Mouse (Mus musculus): ENCODE data around the gene Slc6a3.

The Slc6a3 gene

GRCm38 (mm10) chr13:73600217-73600616 lies 63.7 kb downstream of the Slc6a3 start:
- Histone ChIP-seq H3K4me3 (replicated peaks; ENCODE audit: low read length) (no peak overlapping the region), H3K36me3 (ENCODE audit: insufficient read depth, low read length) (peaks cover 3% of the 10 kb centered on the region), H3K9me3 (ENCODE audit: low read length) (no peaks in the 10 kb centered on the region), H3K4me1 (replicated peaks; ENCODE audit: low read depth, low read length) (peaks cover 19% of the 10 kb centered on the region), H3K27me3 (ENCODE audit: insufficient read depth, low read length) (peaks cover 20% of the 10 kb centered on the region)
- TF ChIP-seq NANOG (IDR thresholded peaks at IDR 0.05; ENCODE audit: borderline replicate concordance, low read length), result no peak
- TF ChIP-seq POU5F1 (IDR thresholded peaks at IDR 0.05; ENCODE audit: borderline replicate concordance, low read length), result no peak
- TF ChIP-seq CTCF (conservative IDR thresholded peaks at IDR 0.05; ENCODE audit: low read length), result no peak

GRCm38 (mm10) chr13:73603046-73603445 lies 66.5 kb downstream of the Slc6a3 start:
- Histone ChIP-seq H3K4me3 (replicated peaks; ENCODE audit: low read length) (peak overlapping the region; percentile 94), H3K9me3 (ENCODE audit: low read length) (no peaks in the 10 kb centered on the region), H3K27me3 (ENCODE audit: insufficient read depth, low read length) (0 out of 2 replicates have a peak, but pooled peaks cover 3% of the 10 kb centered on the region), H3K36me3 (ENCODE audit: insufficient read depth, low read length) (peaks cover 31% of the 10 kb centered on the region), H3K4me1 (replicated peaks; ENCODE audit: low read depth, low read length) (peaks cover 23% of the 10 kb centered on the region)
- TF ChIP-seq POU5F1 (IDR thresholded peaks at IDR 0.05; ENCODE audit: borderline replicate concordance, low read length), result no peak
- no peak for TF ChIP-seq NANOG (IDR thresholded peaks at IDR 0.05; ENCODE audit: borderline replicate concordance, low read length)

GRCm38 (mm10) chr13:73603522-73604155 lies 67.1 kb downstream of the Slc6a3 start, which contains the start of gene Clptm1l:
Gene Clptm1l (plus strand): TSS chr13:73604006.
- Histone ChIP-seq H3K4me3 (replicated peaks; ENCODE audit: low read length) (peak within 1 kb of the TSS; percentile 94), H3K36me3 (ENCODE audit: insufficient read depth, low read length) (peaks cover 37% of the 10 kb centered on the region), H3K4me1 (replicated peaks; ENCODE audit: low read depth, low read length) (peaks cover 23% of the 10 kb centered on the region), H3K27me3 (ENCODE audit: insufficient read depth, low read length) (no peaks in the 10 kb centered on the region), H3K9me3 (ENCODE audit: low read length) (no peaks in the 10 kb centered on the region)
- no peak for TF ChIP-seq CTCF (conservative IDR thresholded peaks at IDR 0.05; ENCODE audit: low read length)
- no peak for TF ChIP-seq NANOG (IDR thresholded peaks at IDR 0.05; ENCODE audit: borderline replicate concordance, low read length)
- TF ChIP-seq POU5F1 (IDR thresholded peaks at IDR 0.05; ENCODE audit: borderline replicate concordance, low read length), result no peak

GRCm38 (mm10) chr13:73604156-73604957 lies 67.8 kb downstream of the Slc6a3 start:
- Histone ChIP-seq H3K4me3 (replicated peaks; ENCODE audit: low read length) (peak overlapping the region; percentile 94), H3K36me3 (ENCODE audit: insufficient read depth, low read length) (peaks cover 44% of the 10 kb centered on the region), H3K27me3 (ENCODE audit: insufficient read depth, low read length) (no peaks in the 10 kb centered on the region), H3K4me1 (replicated peaks; ENCODE audit: low read depth, low read length) (peaks cover 23% of the 10 kb centered on the region), H3K9me3 (ENCODE audit: low read length) (no peaks in the 10 kb centered on the region)
- TF ChIP-seq NANOG (IDR thresholded peaks at IDR 0.05; ENCODE audit: borderline replicate concordance, low read length) (no peak), CTCF (conservative IDR thresholded peaks at IDR 0.05; ENCODE audit: low read length) (no peak), POU5F1 (IDR thresholded peaks at IDR 0.05; ENCODE audit: borderline replicate concordance, low read length) (no peak)

- Histone ChIP-seq H3K27me3 (ENCODE audit: insufficient read depth, low read length) (no peaks in the 10 kb centered on the region), H3K36me3 (ENCODE audit: insufficient read depth, low read length) (peaks cover 93% of the 10 kb centered on the region), H3K9me3 (ENCODE audit: low read length) (no peaks in the 10 kb centered on the region), H3K4me3 (replicated peaks; ENCODE audit: low read length) (no peak overlapping the region), H3K4me1 (replicated peaks; ENCODE audit: low read depth, low read length) (no peaks in the 10 kb centered on the region)
- TF ChIP-seq POU5F1 (IDR thresholded peaks at IDR 0.05; ENCODE audit: borderline replicate concordance, low read length) (no peak), NANOG (IDR thresholded peaks at IDR 0.05; ENCODE audit: borderline replicate concordance, low read length) (no peak), CTCF (conservative IDR thresholded peaks at IDR 0.05; ENCODE audit: low read length) (no peak)
Measured at GRCm38 (mm10) chr13:73618406-73618805, 81.9 kb downstream of the Slc6a3 start.

- no peak for TF ChIP-seq NANOG (IDR thresholded peaks at IDR 0.05; ENCODE audit: borderline replicate concordance, low read length)
- peak; percentile 37 for TF ChIP-seq CTCF (conservative IDR thresholded peaks at IDR 0.05; ENCODE audit: low read length)
- TF ChIP-seq POU5F1 (IDR thresholded peaks at IDR 0.05; ENCODE audit: borderline replicate concordance, low read length), result no peak
- Histone ChIP-seq H3K4me3 (replicated peaks; ENCODE audit: low read length) (no peak overlapping the region), H3K27me3 (ENCODE audit: insufficient read depth, low read length) (no peaks in the 10 kb centered on the region), H3K4me1 (replicated peaks; ENCODE audit: low read depth, low read length) (peaks cover 8% of the 10 kb centered on the region), H3K36me3 (ENCODE audit: insufficient read depth, low read length) (peaks cover 71% of the 10 kb centered on the region), H3K9me3 (ENCODE audit: low read length) (no peaks in the 10 kb centered on the region)
Measured at GRCm38 (mm10) chr13:73620637-73621036, 84.1 kb downstream of the Slc6a3 start.

- TF ChIP-seq NANOG (IDR thresholded peaks at IDR 0.05; ENCODE audit: borderline replicate concordance, low read length) (no peak), CTCF (conservative IDR thresholded peaks at IDR 0.05; ENCODE audit: low read length) (peak; percentile 57; the same call in 1 of the 2 replicates), POU5F1 (IDR thresholded peaks at IDR 0.05; ENCODE audit: borderline replicate concordance, low read length) (no peak)
- H3K27me3 ChIP-seq (ENCODE audit: insufficient read depth, low read length), result 0 out of 2 replicates have a peak, but pooled peaks cover 6% of the 10 kb centered on the region
- H3K9me3 ChIP-seq (ENCODE audit: low read length), result no peaks in the 10 kb centered on the region
- H3K4me1 ChIP-seq (replicated peaks; ENCODE audit: low read depth, low read length), result peaks cover 59% of the 10 kb centered on the region
- peak overlapping the region; percentile 87 for H3K4me3 ChIP-seq (replicated peaks; ENCODE audit: low read length)
- peaks cover 39% of the 10 kb centered on the region for H3K36me3 ChIP-seq (ENCODE audit: insufficient read depth, low read length)
Measured at GRCm38 (mm10) chr13:73626410-73626744, 89.8 kb downstream of the Slc6a3 start.

- no peak for TF ChIP-seq POU5F1 (IDR thresholded peaks at IDR 0.05; ENCODE audit: borderline replicate concordance, low read length)
- TF ChIP-seq NANOG (IDR thresholded peaks at IDR 0.05; ENCODE audit: borderline replicate concordance, low read length), result no peak
- Histone ChIP-seq H3K9me3 (ENCODE audit: low read length) (no peaks in the 10 kb centered on the region), H3K4me3 (replicated peaks; ENCODE audit: low read length) (peak within 1 kb of the TSS; percentile 87), H3K36me3 (ENCODE audit: insufficient read depth, low read length) (peaks cover 33% of the 10 kb centered on the region), H3K27me3 (ENCODE audit: insufficient read depth, low read length) (0 out of 2 replicates have a peak, but pooled peaks cover 6% of the 10 kb centered on the region), H3K4me1 (replicated peaks; ENCODE audit: low read depth, low read length) (peaks cover 60% of the 10 kb centered on the region)
Measured at GRCm38 (mm10) chr13:73626745-73627549, 90.4 kb downstream of the Slc6a3 start, which contains the start of gene Tert. Gene Tert (plus strand): TSS chr13:73626911.

Data from E14TG2a.4 (cell line).